Mouse (Mus musculus) liver, embryonic 12.5 days (tissue): Measurements from ENCODE around the gene Lhpp. TPM values are rescaled to one million over a fixed set of nuclear protein-coding genes. Genes with fewer than 3 reads are reported as not detected.

ENCODE experiments used
- ATAC-seq: fragments of 200-750 bp; cut with Nextera tagmentation; 2 replicates; pipeline ENCODE4 v1.8.0; 2017; ENCODE audit warnings: moderate number of reproducible peaks, mild to moderate bottlenecking, moderate library complexity
- H3K27ac ChIP-seq: fragments of 300-500 bp; sonication (generic); 2 replicates; pipeline ENCODE4 v1.5.1; 2016; ENCODE audit warnings: mild to moderate bottlenecking
- H3K27me3 ChIP-seq: fragments of 300-500 bp; sonication (generic); replicated peaks from 2 replicates; pipeline ENCODE4 v1.6.1; 2016; ENCODE audit warnings: mild to moderate bottlenecking, moderate library complexity
- H3K36me3 ChIP-seq: fragments of 300-500 bp; sonication (generic); 2 replicates; pipeline ENCODE4 v1.6.1; 2016; ENCODE audit warnings: mild to moderate bottlenecking, moderate library complexity
- H3K4me1 ChIP-seq: fragments of 300-500 bp; sonication (generic); 2 replicates; pipeline ENCODE4 v1.6.1; 2016
- H3K4me2 ChIP-seq: fragments of 300-500 bp; sonication (generic); 2 replicates; pipeline ENCODE4 v1.6.1; 2016; ENCODE audit warnings: mild to moderate bottlenecking, moderate library complexity
- H3K4me3 ChIP-seq: fragments of 300-500 bp; sonication (generic); 2 replicates; pipeline ENCODE4 v1.5.1; 2016; ENCODE audit warnings: mild to moderate bottlenecking, moderate library complexity
- H3K9ac ChIP-seq: fragments of 300-500 bp; sonication (generic); 2 replicates; pipeline ENCODE4 v1.6.1; 2016; ENCODE audit warnings: mild to moderate bottlenecking, moderate library complexity
- H3K9me3 ChIP-seq: fragments of 300-500 bp; sonication (generic); replicated peaks from 2 replicates; pipeline ENCODE4 v1.6.1; 2016; ENCODE audit warnings: mild to moderate bottlenecking, moderate library complexity
- WGBS: fragments of 180-500 bp; shearing (Covaris S2); methylation state at CpG from one replicate; pipeline ENCODE4 v1.1.7; 2016; ENCODE audit not compliant: insufficient replicate concordance; 5-methylcytosine and 5-hydroxymethylcytosine counted together
- polyA plus RNA-seq: library from polyadenylated mRNA; unstranded; fragments of >200 nt; fragmentation: Nextera tagmentation; extraction: Ambion mirVana; gene quantifications from 2 replicates; pipeline ENCODE4 v1.2.1, GENCODE M21; 2016

The Lhpp gene
- polyA plus RNA-seq, 1 experiment from 2014 or later: 9.2 TPM

DNA sequence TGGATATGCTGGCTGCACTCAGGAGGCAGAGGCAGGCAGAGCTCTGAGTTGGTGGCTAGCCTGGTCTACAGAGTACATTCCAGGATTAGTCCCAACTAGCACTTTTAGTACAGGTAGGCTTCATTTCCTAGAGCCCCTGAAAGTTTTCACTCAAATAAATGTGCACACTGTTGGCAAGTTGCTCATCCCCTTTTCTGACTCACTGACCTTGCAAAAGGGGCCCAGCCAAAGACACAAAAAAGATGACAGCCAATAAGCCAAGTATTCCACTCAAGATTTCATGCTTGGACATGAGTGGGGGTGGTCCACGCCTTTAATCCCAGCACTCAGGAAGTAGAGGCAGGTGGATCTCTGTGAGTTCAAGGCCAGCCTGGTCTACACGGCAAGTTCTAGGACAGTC, 29.0 kb upstream of the Lhpp start:
- H3K27me3 ChIP-seq: peaks cover 24% of the 10 kb centered on the region
- peaks cover 8% of the 10 kb centered on the region for H3K4me1 ChIP-seq
- no peak overlapping the region for H3K27ac ChIP-seq
- H3K4me3 ChIP-seq: no peak overlapping the region
- no peaks in the 10 kb centered on the region for H3K36me3 ChIP-seq
- H3K9ac ChIP-seq: no peak overlapping the region
- 64% methylated on average over 2 of the region's 2 CpGs for WGBS
- no peak for ATAC-seq
- H3K4me2 ChIP-seq: no peak overlapping the region
- no peaks in the 10 kb centered on the region for H3K9me3 ChIP-seq

DNA sequence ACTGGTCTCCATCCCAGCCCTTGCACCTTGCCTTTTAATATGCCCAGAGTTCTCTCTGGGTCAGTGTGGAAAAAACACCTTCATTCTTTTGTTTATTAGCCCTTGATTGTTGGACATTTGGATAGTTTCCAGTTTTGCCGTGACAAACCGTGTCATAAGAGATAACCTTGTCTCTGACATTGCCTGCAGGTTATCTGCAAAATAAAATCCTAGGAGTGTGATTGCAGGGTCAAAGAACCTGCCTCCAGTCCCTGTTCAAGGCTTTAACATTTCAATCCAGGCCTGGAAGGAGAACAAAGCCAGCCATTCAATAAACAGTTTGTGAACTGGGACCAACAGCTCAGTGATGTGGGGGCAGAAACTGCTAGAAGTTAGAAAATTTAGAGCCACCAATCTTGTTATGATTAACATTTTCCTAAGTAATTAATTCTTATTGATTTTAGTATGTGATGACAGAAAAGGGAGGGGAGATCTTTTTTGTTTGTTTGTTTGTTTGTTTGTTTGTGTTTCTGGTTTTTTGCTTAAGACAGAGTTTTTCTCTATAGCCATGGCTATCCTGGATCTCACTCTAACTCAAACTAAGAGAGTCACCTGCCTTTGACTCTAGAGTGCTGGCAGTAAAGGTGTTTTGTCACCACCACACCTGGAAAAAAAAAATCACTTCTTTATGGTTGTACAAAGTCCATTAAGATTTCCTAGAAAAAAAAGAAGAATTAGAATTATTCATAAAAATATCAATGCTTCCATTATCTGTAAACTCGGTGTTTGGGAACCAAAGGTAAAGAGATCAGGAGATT, 24.5 kb upstream of the Lhpp start:
- H3K4me1 ChIP-seq: no peaks in the 10 kb centered on the region
- no peaks in the 10 kb centered on the region for H3K9me3 ChIP-seq
- H3K4me2 ChIP-seq: no peak overlapping the region
- WGBS: 44% methylated on average over 3 of the region's 3 CpGs
- H3K9ac ChIP-seq: no peak overlapping the region
- no peaks in the 10 kb centered on the region for H3K36me3 ChIP-seq
- H3K27ac ChIP-seq: no peak overlapping the region
- no peak for ATAC-seq
- H3K27me3 ChIP-seq: peaks cover 2% of the 10 kb centered on the region; the same call in 1 of the 2 replicates
- no peak overlapping the region for H3K4me3 ChIP-seq

DNA sequence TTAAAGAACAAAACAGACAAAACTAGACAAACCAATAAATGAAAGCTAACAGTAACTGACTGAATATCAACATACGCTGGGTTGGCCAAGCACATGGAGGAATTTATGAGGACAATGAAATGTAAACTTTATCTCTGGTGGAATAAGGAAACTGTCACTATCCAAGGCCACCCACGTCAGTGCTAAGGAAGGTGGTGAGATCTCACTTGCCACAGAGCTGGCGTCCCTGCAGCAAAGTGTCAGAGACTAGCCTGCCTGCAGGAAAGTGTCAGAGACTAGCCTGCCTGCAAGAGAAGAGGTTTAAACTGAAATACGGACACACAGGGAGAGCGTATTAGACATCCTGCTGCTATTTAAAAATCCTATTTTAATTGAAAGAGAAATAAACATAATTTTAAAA, 23.3 kb upstream of the Lhpp start:
- H3K9me3 ChIP-seq: no peaks in the 10 kb centered on the region
- no peaks in the 10 kb centered on the region for H3K36me3 ChIP-seq
- H3K4me3 ChIP-seq: no peak overlapping the region
- H3K27me3 ChIP-seq: no peaks in the 10 kb centered on the region; the same call in 1 of the 2 replicates
- ATAC-seq: no peak
- peaks cover 4% of the 10 kb centered on the region for H3K4me1 ChIP-seq
- WGBS: 59% methylated on average over 5 of the region's 5 CpGs
- H3K9ac ChIP-seq: no peak overlapping the region
- no peak overlapping the region for H3K27ac ChIP-seq
- no peak overlapping the region for H3K4me2 ChIP-seq

DNA sequence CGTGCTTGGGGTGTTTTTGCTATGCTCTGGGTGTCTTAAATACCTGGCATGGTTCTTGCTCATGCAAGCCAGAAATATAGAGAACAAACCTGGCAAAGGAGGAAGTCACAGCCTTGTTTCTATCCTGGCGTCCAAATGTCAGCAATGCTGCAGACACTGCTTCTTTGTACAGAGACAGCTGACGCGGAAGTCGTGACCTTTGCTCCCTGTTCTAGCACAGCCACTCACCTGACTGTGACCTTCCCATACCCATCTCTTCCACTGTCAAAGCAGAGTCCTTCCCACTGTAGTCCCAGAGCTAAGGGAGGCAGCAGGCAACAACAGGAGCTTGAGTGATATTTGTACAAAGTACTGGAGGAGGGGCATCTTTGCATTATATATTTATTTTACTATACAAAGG, 20.8 kb upstream of the Lhpp start:
- no peak overlapping the region for H3K27ac ChIP-seq
- peaks cover 22% of the 10 kb centered on the region for H3K4me1 ChIP-seq
- H3K4me3 ChIP-seq: no peak overlapping the region
- H3K9me3 ChIP-seq: no peaks in the 10 kb centered on the region
- no peak overlapping the region for H3K4me2 ChIP-seq
- H3K9ac ChIP-seq: no peak overlapping the region
- 60% methylated on average over 5 of the region's 5 CpGs for WGBS
- ATAC-seq: no peak
- no peaks in the 10 kb centered on the region; the same call in 1 of the 2 replicates for H3K27me3 ChIP-seq
- no peaks in the 10 kb centered on the region for H3K36me3 ChIP-seq

DNA sequence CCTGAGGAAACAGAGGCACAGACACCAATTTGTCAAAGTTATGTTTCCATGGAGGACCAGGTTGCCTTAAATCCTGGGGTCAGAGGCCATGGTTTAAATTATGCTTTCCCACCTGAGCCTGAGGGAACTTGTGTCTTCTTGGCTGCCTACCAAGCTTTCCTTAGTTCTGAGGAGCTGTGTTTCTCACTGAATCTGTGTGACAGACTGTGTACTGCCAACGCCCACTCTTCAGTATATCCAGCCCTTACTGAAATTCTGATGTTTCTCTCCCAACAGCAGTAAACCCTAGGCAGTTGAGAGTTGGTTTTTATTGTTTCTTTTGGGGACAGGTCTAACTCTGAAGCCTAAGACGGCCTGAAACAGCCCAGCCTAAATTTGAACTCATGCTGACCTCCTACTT, 16.7 kb upstream of the Lhpp start:
- Histone ChIP-seq H3K4me1 (peaks cover 63% of the 10 kb centered on the region), H3K27me3 (peaks cover 37% of the 10 kb centered on the region), H3K36me3 (no peaks in the 10 kb centered on the region), H3K27ac (no peak overlapping the region), H3K9ac (no peak overlapping the region), H3K9me3 (no peaks in the 10 kb centered on the region), H3K4me3 (no peak overlapping the region), H3K4me2 (no peak overlapping the region)
- 64% methylated on average over 2 of the region's 2 CpGs for WGBS
- no peak for ATAC-seq

GRCm38 (mm10) chr7:132594325-132594724, 16.1 kb upstream of the Lhpp start:
- peaks cover 43% of the 10 kb centered on the region for H3K27me3 ChIP-seq
- H3K36me3 ChIP-seq: no peaks in the 10 kb centered on the region
- H3K27ac ChIP-seq: no peak overlapping the region
- H3K9me3 ChIP-seq: no peaks in the 10 kb centered on the region
- 88% methylated on average over 2 of the region's 2 CpGs for WGBS
- ATAC-seq: no peak
- H3K4me3 ChIP-seq: no peak overlapping the region
- H3K4me1 ChIP-seq: peaks cover 69% of the 10 kb centered on the region
- H3K9ac ChIP-seq: no peak overlapping the region
- H3K4me2 ChIP-seq: no peak overlapping the region

DNA sequence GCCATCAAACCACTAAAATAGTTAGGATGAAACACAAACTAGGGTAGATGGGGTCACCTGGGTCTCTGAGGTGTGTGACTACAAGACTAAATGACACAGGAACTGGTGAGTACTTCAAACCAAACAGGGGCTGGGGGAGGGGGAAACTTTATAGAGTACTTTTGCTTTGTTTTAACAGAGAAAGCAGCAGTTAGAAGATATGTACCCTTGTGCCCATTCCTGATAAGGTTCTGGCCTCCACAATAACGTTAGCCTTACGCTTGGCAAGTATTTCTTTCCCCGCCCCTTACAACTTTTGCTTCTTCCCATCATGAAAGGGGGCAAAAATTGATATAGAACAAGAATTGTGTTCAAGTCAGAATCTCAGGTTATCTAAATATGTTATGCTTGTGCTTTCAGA, 14.7 kb upstream of the Lhpp start:
- Histone ChIP-seq H3K4me1 (peaks cover 76% of the 10 kb centered on the region), H3K36me3 (no peaks in the 10 kb centered on the region), H3K4me2 (peak overlapping the region; percentile 81), H3K9me3 (no peaks in the 10 kb centered on the region), H3K4me3 (no peak overlapping the region), H3K9ac (no peak overlapping the region), H3K27ac (peak overlapping the region; percentile 73), H3K27me3 (peaks cover 58% of the 10 kb centered on the region)
- WGBS: 15% methylated on average over 3 of the region's 3 CpGs
- peak; percentile 70 for ATAC-seq

DNA sequence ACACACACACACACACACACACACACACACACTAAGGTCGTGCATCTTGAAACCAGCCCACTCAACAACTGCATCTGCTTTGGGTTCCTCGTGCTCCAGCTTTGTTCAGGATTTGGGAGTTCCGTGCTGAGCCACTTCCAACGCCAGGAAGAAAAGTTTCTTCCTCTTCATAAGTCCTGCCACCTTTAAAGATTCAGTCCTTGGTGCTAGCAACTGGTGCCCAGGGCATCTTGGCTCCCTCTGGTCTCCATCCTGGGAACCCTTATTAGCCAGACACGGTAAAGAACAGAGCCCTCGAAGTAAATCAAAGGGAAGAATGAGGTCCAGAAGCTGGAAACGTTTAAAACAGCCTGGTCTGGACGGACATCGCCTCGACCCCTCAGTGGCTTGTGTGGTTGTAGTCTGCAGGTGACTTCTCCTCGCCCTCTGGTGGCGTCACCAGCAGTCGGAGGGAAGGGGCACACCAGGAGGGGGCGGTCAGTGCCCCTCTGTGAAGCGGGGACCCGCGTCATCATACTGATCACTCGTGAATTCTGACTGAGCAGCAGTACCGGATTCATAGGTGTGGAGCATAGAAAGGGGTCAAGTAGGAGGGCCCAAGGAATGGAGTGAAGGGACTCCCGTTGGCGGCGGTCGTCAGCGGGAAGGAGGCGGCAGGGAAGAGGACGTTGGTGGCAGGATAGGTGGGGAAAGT, 13.7 kb upstream of the Lhpp start:
- Histone ChIP-seq H3K27ac (peak overlapping the region; percentile 73), H3K9ac (peak overlapping the region; percentile 41; the same call in 1 of the 2 replicates)

GRCm38 (mm10) chr7:132597251-132598041, 13.0 kb upstream of the Lhpp start:
- Histone ChIP-seq H3K9ac (peak overlapping the region; percentile 41; the same call in 1 of the 2 replicates), H3K9me3 (no peaks in the 10 kb centered on the region)
- WGBS: 1% methylated on average over 55 of the region's 60 CpGs

More for the DNA sequence above, 13.7 kb upstream of the Lhpp start:
- Histone ChIP-seq H3K9me3 (no peaks in the 10 kb centered on the region), H3K4me1 (peaks cover 76% of the 10 kb centered on the region), H3K36me3 (no peaks in the 10 kb centered on the region), H3K4me2 (peak overlapping the region; percentile 81), H3K27me3 (peaks cover 67% of the 10 kb centered on the region), H3K4me3 (peak overlapping the region; percentile 57)
- ATAC-seq: peak; percentile 50
- WGBS: 6% methylated on average over 26 of the region's 26 CpGs

GRCm38 (mm10) chr7:132599071-132599975, 11.1 kb upstream of the Lhpp start, which contains the start of gene Nkx1-2:
TSS of gene Nkx1-2 (minus strand) at chr7:132599637.
- Histone ChIP-seq H3K27me3 (peaks cover 92% of the 10 kb centered on the region), H3K27ac (no peak within 1 kb of the TSS), H3K9me3 (no peaks in the 10 kb centered on the region), H3K9ac (no peak within 1 kb of the TSS), H3K4me2 (peak within 1 kb of the TSS; percentile 81), H3K4me1 (peaks cover 65% of the 10 kb centered on the region), H3K4me3 (peak within 1 kb of the TSS; percentile 57), H3K36me3 (no peaks in the 10 kb centered on the region)
- 2% methylated on average over 48 of the region's 52 CpGs for WGBS
- no peak for ATAC-seq

More at GRCm38 (mm10) chr7:132597251-132598041, 13.0 kb upstream of the Lhpp start:
- Histone ChIP-seq H3K4me3 (peak overlapping the region; percentile 57), H3K4me2 (peak overlapping the region; percentile 81), H3K27me3 (peaks cover 74% of the 10 kb centered on the region), H3K36me3 (no peaks in the 10 kb centered on the region), H3K27ac (no peak overlapping the region), H3K4me1 (peaks cover 77% of the 10 kb centered on the region)
- ATAC-seq: peak; percentile 51; the same call in 1 of the 2 replicates

GRCm38 (mm10) chr7:132600026-132600425, 10.4 kb upstream of the Lhpp start:
- H3K9ac ChIP-seq: no peak overlapping the region
- peak overlapping the region; percentile 57 for H3K4me2 ChIP-seq
- WGBS: 2% methylated on average over 9 of the region's 9 CpGs
- H3K27me3 ChIP-seq: peaks cover 96% of the 10 kb centered on the region
- no peak overlapping the region for H3K27ac ChIP-seq
- H3K4me3 ChIP-seq: peak overlapping the region; percentile 38
- H3K9me3 ChIP-seq: no peaks in the 10 kb centered on the region
- H3K36me3 ChIP-seq: no peaks in the 10 kb centered on the region
- no peak for ATAC-seq
- H3K4me1 ChIP-seq: peaks cover 58% of the 10 kb centered on the region
